Mouse (Mus musculus) embryonic fibroblast, embryonic 13.5 days (primary cell): ENCODE measurements around the gene Uba3. TPM values are rescaled to one million over a fixed set of nuclear protein-coding genes. Genes with fewer than 3 reads are reported as not detected.

Source experiments
- H3K27ac ChIP-seq: 2 replicates; pipeline ENCODE4 v1.5.1; 2012; ENCODE audit warnings: low read length, control low read depth, inconsistent platforms; ENCODE audit not compliant: insufficient read depth
- H3K4me1 ChIP-seq: 2 replicates; pipeline ENCODE4 v1.6.1; 2011; ENCODE audit warnings: low read length; ENCODE audit not compliant: control insufficient read depth, insufficient read depth
- H3K4me3 ChIP-seq: 2 replicates; pipeline ENCODE4 v1.5.1; 2011; ENCODE audit warnings: mild to moderate bottlenecking, control low read depth, low read length; ENCODE audit not compliant: insufficient read depth
- CTCF ChIP-seq: IDR thresholded peaks from 2 replicates; pipeline ENCODE4 v1.5.1; 2011; ENCODE audit warnings: mild to moderate bottlenecking, control low read depth, low read length, moderate library complexity, borderline replicate concordance; ENCODE audit not compliant: insufficient read depth
- POLR2A ChIP-seq: IDR thresholded peaks from 2 replicates; pipeline ENCODE4 v1.6.1; 2011; ENCODE audit warnings: low read depth, mild to moderate bottlenecking, control low read depth, low read length, moderate library complexity
- polyA plus RNA-seq: library from polyadenylated mRNA; stranded (reverse); fragments of >200 nt; gene quantifications from 2 replicates; pipeline ENCODE4 v1.2.4, GENCODE M21; 2011; ENCODE audit warnings: low read depth; ENCODE audit not compliant: missing spikeins, insufficient read length

Uba3 gene
- polyA plus RNA-seq, 1 experiment, result 147 TPM

- Histone ChIP-seq H3K4me3 (no peak overlapping the region), H3K4me1 (peaks cover 8% of the 10 kb centered on the region), H3K27ac (peak overlapping the region; percentile 73; the same call in 1 of the 2 replicates)
- no peak for TF ChIP-seq CTCF
- TF ChIP-seq POLR2A, result no peak
Measured at GRCm38 (mm10) chr6:97145156-97145555, 60.3 kb downstream of the Uba3 start.

GRCm38 (mm10) chr6:97144359-97144758 is 61.1 kb downstream of the Uba3 start:
- Histone ChIP-seq H3K4me1 (peaks cover 4% of the 10 kb centered on the region; the same call in 1 of the 2 replicates), H3K4me3 (no peak overlapping the region), H3K27ac (peak overlapping the region; percentile 73; the same call in 1 of the 2 replicates)
- TF ChIP-seq POLR2A (no peak), CTCF (no peak)

DNA sequence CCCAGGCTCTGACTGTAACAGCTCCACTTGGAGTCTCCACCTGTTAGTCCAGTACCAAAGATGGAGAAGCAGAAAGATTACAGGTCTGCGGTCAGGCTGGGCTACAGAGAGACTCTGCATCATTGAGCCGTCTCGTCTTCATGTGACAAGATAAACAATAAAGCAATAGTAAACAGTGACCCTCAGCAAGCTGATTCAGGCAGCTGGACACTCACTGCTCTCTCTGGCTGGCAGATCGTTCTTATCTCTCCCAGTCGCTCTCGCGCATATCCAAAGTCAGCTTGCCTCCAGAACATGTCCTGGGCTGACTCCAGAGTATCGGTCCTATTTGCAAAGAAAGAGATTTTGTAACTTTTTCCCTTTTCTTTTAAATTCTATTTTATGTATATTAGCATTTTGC is 62.8 kb downstream of the Uba3 start:
- no peaks in the 10 kb centered on the region for H3K4me1 ChIP-seq
- no peak overlapping the region for H3K27ac ChIP-seq
- TF ChIP-seq POLR2A, result no peak
- no peak overlapping the region for H3K4me3 ChIP-seq

GRCm38 (mm10) chr6:97141811-97142210 is 63.6 kb downstream of the Uba3 start:
- TF ChIP-seq POLR2A, result no peak
- no peak for TF ChIP-seq CTCF
- Histone ChIP-seq H3K4me1 (no peaks in the 10 kb centered on the region), H3K27ac (no peak overlapping the region), H3K4me3 (no peak overlapping the region)

Other genes with a start within 250 kb of the Uba3 start
- not detected in 2 replicates for gene Fam19a4, start 145.2 kb downstream of the Uba3 start, polyA plus RNA-seq
- 40.3 and 44.5 TPM in 2 replicates for gene Eogt, start 56.5 kb downstream of the Uba3 start, polyA plus RNA-seq
- 55.8 and 62.6 TPM in 2 replicates for gene Tmf1, start 26.5 kb downstream of the Uba3 start, polyA plus RNA-seq
- gene Arl6ip5, start 5.0 kb upstream of the Uba3 start, polyA plus RNA-seq, result 140 and 204 TPM in 2 replicates
- gene Lmod3, start 47.1 kb upstream of the Uba3 start, polyA plus RNA-seq, result not detected in 2 replicates